Mouse (Mus musculus): Measurements from ENCODE around the gene Pald1. TPM values are rescaled to one million over a fixed set of nuclear protein-coding genes. Genes with fewer than 3 reads are reported as not detected.

The Pald1 gene
- polyA plus RNA-seq, 1 experiment, result 69.1 TPM

GRCm38 (mm10) chr10:61362992-61363391 lies 20.3 kb downstream of the Pald1 start:
- WGBS, result 59% methylated on average over 8 of the region's 8 CpGs
- DNase-seq, result no peak
- Histone ChIP-seq H3K4me3 (replicated peaks; ENCODE audit: extremely low read depth, low read depth, low read length) (no peak overlapping the region), H3K4me1 (ENCODE audit: control insufficient read depth, insufficient read depth, low read length) (peaks cover 22% of the 10 kb centered on the region)
- TF ChIP-seq CTCF (IDR thresholded peaks at IDR 0.05; ENCODE audit: insufficient read depth, low read length) (0 out of 2 replicates have a peak, but pooled peaks have one; percentile 0), POLR2A (IDR thresholded peaks at IDR 0.05; ENCODE audit: borderline replicate concordance, extremely low read depth, low read depth, low read length) (no peak)

- 53% methylated on average over 9 of the region's 9 CpGs for WGBS
- H3K4me3 ChIP-seq (replicated peaks; ENCODE audit: extremely low read depth, low read depth, low read length), result no peak overlapping the region
These were observed 20.8 kb downstream of the Pald1 start for GRCm38 (mm10) chr10:61362483-61362882.

DNA sequence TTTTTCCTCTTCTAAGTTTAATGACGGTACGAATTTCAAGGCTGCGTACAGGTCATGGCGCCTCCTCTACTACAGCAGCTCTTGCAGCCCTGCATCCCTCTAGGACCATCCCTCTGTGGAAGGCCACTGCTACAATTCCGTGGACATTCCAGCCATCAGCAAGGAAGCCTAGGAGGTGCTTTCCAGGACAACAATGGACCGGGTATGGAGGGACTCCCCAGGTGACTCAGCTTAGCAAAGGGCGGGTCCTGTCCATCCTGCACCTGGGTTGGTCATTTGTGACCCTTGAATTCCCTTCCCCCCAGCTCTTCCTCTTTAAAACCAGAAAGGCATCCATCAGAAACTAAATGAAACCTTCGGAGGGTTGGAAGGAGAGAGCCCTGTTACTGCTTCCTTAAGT lies 22.7 kb downstream of the Pald1 start:
- DNase-seq, result no peak

More at GRCm38 (mm10) chr10:61362483-61362882, 20.8 kb downstream of the Pald1 start:
- no peak for DNase-seq
- TF ChIP-seq POLR2A (IDR thresholded peaks at IDR 0.05; ENCODE audit: borderline replicate concordance, extremely low read depth, low read depth, low read length), result no peak
- no peak for TF ChIP-seq CTCF (IDR thresholded peaks at IDR 0.05; ENCODE audit: insufficient read depth, low read length)
- peaks cover 26% of the 10 kb centered on the region for H3K4me1 ChIP-seq (ENCODE audit: control insufficient read depth, insufficient read depth, low read length)

DNA sequence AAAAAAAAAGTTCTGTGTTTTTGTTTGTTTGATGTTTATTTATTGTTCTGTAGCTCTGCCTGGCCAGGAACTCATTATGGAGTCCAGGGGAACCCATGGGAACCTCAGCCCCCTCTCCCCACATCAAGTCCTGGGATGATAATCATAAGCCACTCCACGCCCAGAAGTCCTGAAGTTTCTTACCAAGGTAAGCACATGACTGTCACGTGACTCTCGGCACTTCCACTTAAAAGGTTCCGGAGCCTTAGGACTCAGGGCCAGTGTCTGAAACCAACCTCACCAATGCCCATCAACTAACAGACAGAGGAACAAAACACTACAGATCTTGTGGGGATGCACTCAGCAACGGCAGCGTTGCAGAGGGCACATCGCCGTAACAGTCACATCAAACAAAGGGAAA lies 23.9 kb downstream of the Pald1 start:
- WGBS, result 65% methylated on average over 8 of the region's 8 CpGs
- DNase-seq, result no peak
- TF ChIP-seq CTCF (IDR thresholded peaks at IDR 0.05; ENCODE audit: insufficient read depth, low read length) (no peak), POLR2A (IDR thresholded peaks at IDR 0.05; ENCODE audit: borderline replicate concordance, extremely low read depth, low read depth, low read length) (no peak)

More for the DNA sequence above, 22.7 kb downstream of the Pald1 start:
- no peak overlapping the region for H3K4me3 ChIP-seq (replicated peaks; ENCODE audit: extremely low read depth, low read depth, low read length)
- peaks cover 22% of the 10 kb centered on the region for H3K4me1 ChIP-seq (ENCODE audit: control insufficient read depth, insufficient read depth, low read length)
- 88% methylated on average over 8 of the region's 8 CpGs for WGBS
- TF ChIP-seq CTCF (IDR thresholded peaks at IDR 0.05; ENCODE audit: insufficient read depth, low read length) (no peak), POLR2A (IDR thresholded peaks at IDR 0.05; ENCODE audit: borderline replicate concordance, extremely low read depth, low read depth, low read length) (no peak)

DNA sequence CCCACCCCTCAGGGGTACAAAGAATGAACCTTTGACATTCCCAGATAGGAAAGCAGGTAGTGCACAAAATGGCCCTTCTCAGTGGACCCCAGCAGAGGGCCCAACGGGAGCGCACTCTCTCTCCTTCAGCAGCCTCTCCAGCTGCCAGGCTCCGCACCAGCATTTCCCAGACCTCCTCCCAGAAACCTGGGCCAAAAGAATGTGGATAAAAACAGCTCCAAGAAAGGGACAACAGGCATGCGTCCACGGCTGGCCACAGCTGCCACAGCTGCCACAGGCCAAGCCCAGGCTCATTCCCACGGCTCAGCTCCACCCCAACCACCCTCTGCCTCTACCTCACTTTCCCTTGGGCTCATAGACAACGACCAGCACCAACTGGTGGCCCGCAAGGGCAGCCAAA lies 25.7 kb downstream of the Pald1 start:
- TF ChIP-seq CTCF (IDR thresholded peaks at IDR 0.05; ENCODE audit: insufficient read depth, low read length) (no peak), POLR2A (IDR thresholded peaks at IDR 0.05; ENCODE audit: borderline replicate concordance, extremely low read depth, low read depth, low read length) (no peak)
- peaks cover 13% of the 10 kb centered on the region for H3K4me1 ChIP-seq (ENCODE audit: control insufficient read depth, insufficient read depth, low read length)
- WGBS, result 37% methylated on average over 8 of the region's 8 CpGs
- no peak for DNase-seq
- H3K4me3 ChIP-seq (replicated peaks; ENCODE audit: extremely low read depth, low read depth, low read length), result no peak overlapping the region

More for the DNA sequence above, 23.9 kb downstream of the Pald1 start:
- Histone ChIP-seq H3K4me3 (replicated peaks; ENCODE audit: extremely low read depth, low read depth, low read length) (no peak overlapping the region), H3K4me1 (ENCODE audit: control insufficient read depth, insufficient read depth, low read length) (peaks cover 19% of the 10 kb centered on the region)

- WGBS, result 74% methylated on average over 8 of the region's 8 CpGs
- DNase-seq, result no peak
- no peak for TF ChIP-seq CTCF (IDR thresholded peaks at IDR 0.05; ENCODE audit: insufficient read depth, low read length)
- no peak for TF ChIP-seq POLR2A (IDR thresholded peaks at IDR 0.05; ENCODE audit: borderline replicate concordance, extremely low read depth, low read depth, low read length)
- H3K4me1 ChIP-seq (ENCODE audit: control insufficient read depth, insufficient read depth, low read length), result peaks cover 8% of the 10 kb centered on the region
- no peak overlapping the region for H3K4me3 ChIP-seq (replicated peaks; ENCODE audit: extremely low read depth, low read depth, low read length)
These were observed 26.8 kb downstream of the Pald1 start for GRCm38 (mm10) chr10:61356568-61356967.

DNA sequence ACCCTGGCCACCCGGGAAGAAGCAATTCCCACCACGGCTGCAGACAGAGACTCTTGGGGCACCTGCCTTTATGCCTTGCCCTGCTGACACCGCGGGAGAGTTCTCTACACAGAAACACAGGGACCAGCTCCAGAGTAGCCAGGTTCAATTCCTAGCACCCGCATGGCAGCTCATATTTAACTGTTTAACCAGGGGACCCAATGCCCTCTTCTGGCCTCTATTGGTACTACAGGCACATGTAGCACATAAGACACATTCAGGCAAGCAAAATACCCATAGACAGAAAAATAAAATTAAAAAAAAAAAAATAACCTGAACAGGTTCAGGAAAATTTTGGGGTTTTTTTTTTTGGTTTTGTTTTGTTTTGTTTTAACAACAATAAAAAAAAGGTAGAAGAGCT lies 27.2 kb downstream of the Pald1 start:
- H3K4me1 ChIP-seq (ENCODE audit: control insufficient read depth, insufficient read depth, low read length), result peaks cover 8% of the 10 kb centered on the region
- 91% methylated on average over 5 of the region's 5 CpGs for WGBS
- no peak for DNase-seq
- no peak overlapping the region for H3K4me3 ChIP-seq (replicated peaks; ENCODE audit: extremely low read depth, low read depth, low read length)
- TF ChIP-seq POLR2A (IDR thresholded peaks at IDR 0.05; ENCODE audit: borderline replicate concordance, extremely low read depth, low read depth, low read length) (no peak), CTCF (IDR thresholded peaks at IDR 0.05; ENCODE audit: insufficient read depth, low read length) (no peak)

GRCm38 (mm10) chr10:61355611-61356010 lies 27.7 kb downstream of the Pald1 start:
- no peak for DNase-seq
- no peak for TF ChIP-seq POLR2A (IDR thresholded peaks at IDR 0.05; ENCODE audit: borderline replicate concordance, extremely low read depth, low read depth, low read length)
- no peak for TF ChIP-seq CTCF (IDR thresholded peaks at IDR 0.05; ENCODE audit: insufficient read depth, low read length)
- Histone ChIP-seq H3K4me1 (ENCODE audit: control insufficient read depth, insufficient read depth, low read length) (peaks cover 8% of the 10 kb centered on the region), H3K4me3 (replicated peaks; ENCODE audit: extremely low read depth, low read depth, low read length) (no peak overlapping the region)
- WGBS, result 91% methylated on average over 13 of the region's 13 CpGs

GRCm38 (mm10) chr10:61351216-61351615 lies 32.1 kb downstream of the Pald1 start:
- 68% methylated on average over 4 of the region's 4 CpGs for WGBS
- Histone ChIP-seq H3K4me1 (ENCODE audit: control insufficient read depth, insufficient read depth, low read length) (peaks cover 4% of the 10 kb centered on the region), H3K4me3 (replicated peaks; ENCODE audit: extremely low read depth, low read depth, low read length) (no peak overlapping the region)
- TF ChIP-seq CTCF (IDR thresholded peaks at IDR 0.05; ENCODE audit: insufficient read depth, low read length) (no peak), POLR2A (IDR thresholded peaks at IDR 0.05; ENCODE audit: borderline replicate concordance, extremely low read depth, low read depth, low read length) (no peak)
- DNase-seq, result no peak

DNA sequence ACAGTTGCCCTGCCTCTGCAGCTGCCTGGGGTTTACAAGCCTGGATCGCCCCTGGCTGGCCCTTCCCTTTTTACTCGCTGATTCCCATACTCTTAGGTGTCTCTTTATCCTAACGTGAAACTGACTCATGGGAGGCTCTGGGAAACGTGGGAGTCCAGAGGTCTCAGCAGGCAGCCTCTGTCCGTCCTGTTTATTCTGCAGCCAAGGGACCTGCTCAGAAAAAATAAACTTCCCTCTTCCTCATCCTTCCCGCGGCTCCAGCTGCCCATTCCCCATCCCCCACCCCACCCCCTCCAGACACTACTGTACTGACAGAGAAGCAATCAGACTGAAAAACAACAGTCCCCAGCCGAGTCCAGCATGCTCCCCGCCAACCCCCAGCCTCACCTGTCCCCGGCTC lies 37.0 kb downstream of the Pald1 start:
- DNase-seq, result no peak
- Histone ChIP-seq H3K4me1 (ENCODE audit: control insufficient read depth, insufficient read depth, low read length) (peaks cover 11% of the 10 kb centered on the region), H3K4me3 (replicated peaks; ENCODE audit: extremely low read depth, low read depth, low read length) (no peak overlapping the region)
- TF ChIP-seq POLR2A (IDR thresholded peaks at IDR 0.05; ENCODE audit: borderline replicate concordance, extremely low read depth, low read depth, low read length) (no peak), CTCF (IDR thresholded peaks at IDR 0.05; ENCODE audit: insufficient read depth, low read length) (no peak)
- 25% methylated on average over 10 of the region's 10 CpGs for whole genome bisulfite sequencing

Measured in lung, adult 2 months (tissue).